Mouse (Mus musculus) heart, postnatal 14 days (tissue): ENCODE measurements around the gene Aasdh. TPM values are rescaled to one million over a fixed set of nuclear protein-coding genes. Genes with fewer than 3 reads are reported as not detected.
"Not testable (repeated sequence)": the region's sequence is repeated elsewhere in the genome, so short reads cannot be mapped to it uniquely, and the experiment has no call there.

Experiments used
- DNase-seq, 2 experiments: peaks; one replicate each; pipeline ENCODE4 v3.0.0; 2021 to 2022
- intact Hi-C: fragments of 180-260 bp; cut with DNase I; formaldehyde crosslinking; loops from one replicate; pipeline ENCODE4 v1.15.1; 2025
- total RNA-seq, 2 experiments: library from RNA; stranded (reverse); gene quantifications; 2 replicates each; pipeline ENCODE4 v1.2.3; 2021

Gene Aasdh
- total RNA-seq, 2 experiments from 2014 or later: 12.8 to 13.6 TPM

DNA sequence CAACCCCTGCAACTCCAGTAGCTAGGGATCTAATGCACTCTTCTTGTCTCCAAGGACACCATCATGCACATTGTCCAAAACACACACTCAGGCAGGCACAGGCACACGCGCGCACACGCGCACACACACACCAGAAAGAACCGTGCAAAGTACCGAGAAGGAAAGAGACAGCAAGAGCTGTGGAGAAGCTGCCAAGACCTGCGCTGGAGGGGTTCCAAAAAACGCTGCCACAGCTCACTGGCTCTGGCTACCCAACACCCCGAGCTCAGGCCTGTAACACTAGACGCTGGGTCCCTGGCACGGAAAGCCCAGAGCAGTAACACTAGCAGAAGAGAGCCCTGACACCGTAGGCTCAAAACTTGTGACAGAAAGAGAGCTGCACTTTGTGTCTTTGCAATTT lies 18.1 kb upstream of the Aasdh start:
- peak; percentile 68 to 78 for DNase-seq
- intact Hi-C loops: no loop called here

DNA sequence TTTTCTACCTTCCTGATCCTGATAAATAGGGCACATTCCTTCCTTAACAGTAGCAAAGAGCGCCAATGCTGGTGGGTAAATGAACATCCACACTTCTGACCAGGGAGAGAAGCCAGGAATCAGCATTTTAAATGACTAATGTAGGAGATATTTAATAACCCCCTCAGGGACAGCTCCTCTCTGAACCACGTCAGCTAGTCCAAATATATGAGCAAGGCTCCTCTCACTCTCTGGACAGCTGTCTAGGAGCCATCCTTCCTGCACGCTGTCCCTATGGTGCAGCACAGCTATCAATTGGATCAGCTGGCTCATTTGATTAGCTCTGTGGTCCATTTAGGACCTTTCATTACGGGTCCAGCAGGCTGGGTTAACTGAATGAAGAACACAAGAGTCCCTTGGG lies 17.5 kb upstream of the Aasdh start:
- intact Hi-C loops: no loop called here

DNA sequence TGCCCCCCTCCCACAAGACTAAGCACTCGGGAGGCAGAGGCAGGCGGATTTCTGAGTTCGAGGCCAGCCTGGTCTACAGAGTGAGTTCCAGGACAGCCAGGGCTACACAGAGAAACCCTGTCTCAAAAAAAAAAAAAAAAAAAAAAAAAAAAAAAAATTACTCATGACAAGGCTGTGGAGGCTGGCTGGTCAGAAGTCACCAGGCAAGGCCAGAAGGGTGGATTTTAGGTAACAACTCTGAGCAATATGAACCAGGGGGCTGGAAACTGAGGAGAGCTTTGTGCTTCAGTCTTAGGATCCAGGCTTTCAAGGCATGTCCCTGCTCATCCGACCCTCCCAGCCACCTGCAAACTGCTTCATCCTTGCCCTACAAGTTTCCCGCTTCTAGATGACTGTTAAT lies 7.2 kb upstream of the Aasdh start:
- intact Hi-C loops, DNase-seq: not testable (repeated sequence)

More for the DNA sequence above, 17.5 kb upstream of the Aasdh start:
- no peak for DNase-seq

DNA sequence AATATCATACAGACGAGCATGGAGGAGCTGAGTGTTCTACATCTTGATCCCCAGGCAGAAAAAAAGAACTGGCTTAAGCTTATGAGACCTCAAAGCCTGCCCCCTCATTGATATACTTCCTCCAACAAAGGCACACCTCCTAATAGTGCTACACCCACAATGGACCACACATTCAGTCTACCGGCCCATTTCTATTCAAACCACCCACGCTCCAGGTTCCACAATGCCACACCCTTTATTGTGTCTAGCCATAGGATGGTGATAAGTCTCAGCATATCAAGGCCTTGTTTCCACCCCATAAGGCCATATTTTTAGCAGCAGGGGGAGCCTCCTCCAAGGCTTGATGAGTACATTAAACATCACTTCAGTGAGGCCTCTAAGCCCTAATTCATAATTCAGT lies 5.5 kb upstream of the Aasdh start:
- intact Hi-C loops: no loop called here

DNA sequence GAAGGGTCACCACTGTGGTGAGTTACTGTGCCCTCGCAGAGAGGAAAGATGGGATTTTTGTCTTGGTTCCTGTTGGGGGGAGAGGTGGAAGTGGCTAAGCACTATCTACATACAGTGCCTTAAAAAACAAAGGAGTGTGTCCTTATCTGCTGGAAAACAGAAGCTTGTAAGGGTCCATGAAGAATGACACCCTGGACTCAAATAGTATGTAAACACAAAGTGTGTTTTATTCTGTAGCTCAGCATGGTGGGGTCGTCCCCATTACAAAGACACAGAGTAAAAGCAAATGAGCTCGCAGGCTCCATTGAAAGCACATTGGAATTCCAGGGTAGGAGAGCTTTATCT lies 813 bp upstream of the Aasdh start:
- no peak for DNase-seq
- intact Hi-C loops: loop anchor here (2.0 to 5.0 kb wide), 2 partner anchors 43 to 66 kb away; partner anchors contain the start of gene Srp72

More for the DNA sequence above, 5.5 kb upstream of the Aasdh start:
- DNase-seq: no peak

DNA sequence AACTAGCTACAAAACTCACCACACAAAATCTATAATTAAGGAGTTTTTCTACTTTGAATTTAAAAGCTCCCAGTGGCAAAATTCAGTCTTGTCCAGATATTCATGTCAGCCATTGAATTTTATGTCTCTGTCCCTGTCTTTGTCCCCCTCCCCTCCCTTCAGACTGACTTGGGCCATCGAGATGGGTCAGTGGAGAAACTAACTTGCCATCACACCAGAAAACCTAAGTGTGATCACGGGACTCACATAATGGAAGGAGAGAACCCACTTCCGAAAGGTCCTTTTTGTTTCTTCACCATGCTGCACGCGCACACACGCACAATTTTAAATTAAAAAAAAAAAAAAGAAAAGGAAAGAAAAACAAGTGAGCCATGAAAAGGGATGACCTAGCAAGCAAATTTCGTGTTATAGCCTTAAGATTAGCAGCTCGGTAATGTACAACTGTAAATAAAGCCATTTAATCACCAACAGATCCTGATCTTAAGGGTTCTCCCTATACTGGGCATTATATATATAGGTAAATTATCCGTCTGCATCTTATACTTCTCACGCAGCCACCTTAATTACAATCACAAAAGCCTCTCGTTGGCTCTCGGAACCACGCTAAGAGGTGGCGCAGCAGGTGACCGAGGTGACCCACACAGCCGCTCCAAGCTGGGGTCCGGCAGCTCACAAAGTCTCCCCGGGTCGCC lies 455 bp downstream of the Aasdh start:
- intact Hi-C loops: loop anchor here (5.0 kb wide), 1 partner anchor 67 kb away; the partner anchor contains the start of gene Srp72
- DNase-seq: no peak

DNA sequence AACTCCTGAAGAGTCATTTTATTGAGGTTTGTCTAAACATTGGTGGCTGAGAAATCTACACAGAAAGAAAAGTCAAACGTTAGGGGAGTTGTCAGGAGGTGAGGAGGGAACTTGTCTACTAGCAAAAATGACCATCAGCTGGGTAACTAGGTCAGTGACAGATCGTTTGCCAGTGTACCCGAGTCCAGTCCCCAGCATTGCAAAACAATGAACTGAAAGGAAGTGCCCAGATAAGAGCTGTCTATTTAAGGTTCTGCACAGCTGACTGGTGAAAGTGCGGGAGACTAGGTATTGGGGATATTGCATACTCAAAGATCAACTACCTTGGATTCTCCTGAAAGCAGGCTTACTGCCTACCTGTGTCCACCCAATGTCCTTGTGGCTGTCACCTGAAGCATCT lies 3.2 kb downstream of the Aasdh start:
- intact Hi-C loops: no loop called here

DNA sequence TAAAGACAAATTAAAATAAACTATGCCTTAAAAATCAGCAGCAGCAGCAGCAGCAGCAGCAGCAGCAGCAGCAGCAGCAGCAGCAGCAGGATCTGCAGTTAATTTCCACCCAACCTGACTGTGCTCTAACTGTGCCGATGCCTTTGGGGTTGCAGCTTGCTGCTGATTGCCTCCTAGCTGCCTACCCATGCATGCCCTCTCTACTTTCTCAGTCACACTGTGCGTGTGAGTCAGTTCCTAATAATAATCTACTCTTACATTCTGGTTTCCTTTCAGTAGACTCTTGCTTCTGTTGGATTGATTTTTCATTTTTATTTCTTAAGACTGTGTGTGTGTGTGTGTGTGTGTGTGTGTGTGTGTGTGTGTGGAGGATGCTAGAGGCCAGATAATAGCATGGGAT lies 12.2 kb downstream of the Aasdh start:
- intact Hi-C loops: no loop called here
- DNase-seq: no peak

More for the DNA sequence above, 3.2 kb downstream of the Aasdh start:
- no peak for DNase-seq

DNA sequence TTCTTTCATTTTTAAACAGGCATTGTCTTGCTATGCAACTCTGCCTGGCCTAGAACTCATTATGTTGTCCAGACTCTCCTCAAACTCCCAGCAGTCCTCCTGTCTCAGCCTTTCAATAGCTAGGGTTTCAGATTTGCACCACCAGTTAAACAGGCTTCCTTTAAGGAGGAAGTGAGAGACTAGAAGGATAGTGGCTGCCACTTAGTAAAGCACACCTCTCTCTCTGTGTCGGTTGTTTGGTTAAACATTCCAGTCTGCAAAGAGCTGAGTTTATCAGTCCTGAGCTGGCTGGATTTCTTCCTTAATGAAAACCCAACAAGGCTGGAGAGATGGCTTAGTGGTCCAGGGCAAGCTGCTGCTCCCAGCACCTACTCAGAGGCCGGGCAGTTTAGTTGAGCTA lies 12.7 kb downstream of the Aasdh start:
- no peak for DNase-seq
- intact Hi-C loops: no loop called here

DNA sequence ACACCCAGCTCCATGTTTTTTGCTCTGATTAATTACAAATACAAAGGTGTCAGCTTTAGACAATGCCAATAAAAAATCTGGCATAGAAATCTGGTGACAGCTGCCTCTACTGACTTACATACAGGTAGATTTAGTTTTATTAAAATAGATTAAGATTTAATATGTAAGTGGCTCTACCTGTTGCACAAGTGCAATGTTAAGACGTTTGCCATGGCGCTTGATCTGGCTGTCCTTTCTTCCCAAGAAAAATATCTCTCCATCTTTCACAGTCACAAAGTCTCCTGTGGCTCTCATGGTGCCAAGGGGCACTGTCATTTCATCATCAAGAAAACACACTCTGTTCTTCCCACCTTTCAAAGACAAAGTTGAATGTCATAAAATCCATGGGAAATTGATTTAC lies 18.3 kb downstream of the Aasdh start:
- DNase-seq: no peak
- intact Hi-C loops: no loop called here

DNA sequence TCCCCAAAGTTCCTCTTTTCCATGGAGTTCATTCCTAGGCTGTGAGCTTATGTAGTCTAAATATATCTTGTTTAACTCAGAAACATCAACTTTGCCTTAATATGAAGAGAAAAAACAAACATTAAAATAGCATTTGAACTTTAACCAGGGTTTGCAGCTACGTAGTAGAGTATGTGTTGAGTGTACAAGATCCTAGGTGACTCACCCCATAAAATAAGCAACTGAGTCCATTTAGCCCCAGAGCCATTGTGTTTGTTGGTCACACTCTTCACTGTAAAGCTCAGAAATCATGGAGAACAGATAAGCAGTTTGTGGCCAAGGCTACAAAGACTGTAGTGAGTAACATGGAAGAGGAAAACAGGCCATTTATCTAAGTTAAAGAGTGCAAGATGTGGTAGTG lies 21.2 kb downstream of the Aasdh start:
- no peak for DNase-seq
- intact Hi-C loops: no loop called here

DNA sequence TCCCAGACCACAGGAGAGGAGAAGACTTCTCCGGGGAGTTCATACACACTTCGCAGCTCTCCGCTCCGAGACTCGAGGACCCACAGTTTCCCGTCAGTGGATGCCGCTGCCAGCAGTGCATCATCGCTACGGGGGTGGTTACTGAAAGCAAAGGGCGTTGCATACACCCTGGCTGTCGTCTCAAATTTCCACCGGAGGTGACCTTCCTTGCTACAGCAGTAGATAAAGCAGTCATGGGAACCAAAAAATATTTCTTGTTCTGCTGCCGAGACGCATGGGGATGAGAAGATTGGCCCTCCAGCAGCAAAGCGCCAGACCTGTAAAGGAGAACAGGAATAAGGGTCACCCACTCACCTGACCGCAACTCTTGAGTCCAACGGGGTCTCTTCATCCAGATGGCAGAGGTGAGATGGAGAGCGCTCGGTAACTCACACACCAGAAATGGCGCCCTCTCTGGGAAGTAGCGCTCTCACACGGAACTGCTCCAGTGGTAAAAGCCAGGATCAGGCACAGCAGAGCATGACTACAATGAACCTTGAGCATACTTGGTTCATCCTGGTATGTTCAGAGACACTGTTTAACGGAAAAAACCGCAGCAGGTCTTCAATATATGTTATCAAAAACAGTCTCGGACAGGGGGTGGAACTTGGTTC lies 29.1 kb downstream of the Aasdh start:
- peak; percentile 28 to 55 for DNase-seq
- intact Hi-C loops: no loop called here

DNA sequence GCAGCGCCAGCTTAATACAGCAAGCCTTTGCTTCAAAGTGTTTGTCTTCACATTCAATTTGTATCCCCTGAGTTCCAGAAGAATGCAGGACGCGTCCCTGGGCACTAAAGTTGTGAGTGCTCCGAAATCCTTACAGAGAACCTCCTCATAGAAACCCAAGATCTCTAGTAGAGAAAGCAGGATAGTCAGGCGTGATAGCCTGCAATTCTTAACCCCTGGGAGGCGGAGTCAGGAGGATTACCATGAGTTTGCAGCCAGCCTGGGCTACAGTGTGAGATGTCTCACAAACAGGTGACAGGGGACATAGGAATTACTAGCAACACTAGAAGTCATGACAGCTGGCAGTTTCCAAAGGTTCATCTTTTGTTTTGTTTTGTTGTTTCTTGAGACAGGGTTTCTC lies 35.8 kb downstream of the Aasdh start:
- no peak for DNase-seq
- intact Hi-C loops: no loop called here

DNA sequence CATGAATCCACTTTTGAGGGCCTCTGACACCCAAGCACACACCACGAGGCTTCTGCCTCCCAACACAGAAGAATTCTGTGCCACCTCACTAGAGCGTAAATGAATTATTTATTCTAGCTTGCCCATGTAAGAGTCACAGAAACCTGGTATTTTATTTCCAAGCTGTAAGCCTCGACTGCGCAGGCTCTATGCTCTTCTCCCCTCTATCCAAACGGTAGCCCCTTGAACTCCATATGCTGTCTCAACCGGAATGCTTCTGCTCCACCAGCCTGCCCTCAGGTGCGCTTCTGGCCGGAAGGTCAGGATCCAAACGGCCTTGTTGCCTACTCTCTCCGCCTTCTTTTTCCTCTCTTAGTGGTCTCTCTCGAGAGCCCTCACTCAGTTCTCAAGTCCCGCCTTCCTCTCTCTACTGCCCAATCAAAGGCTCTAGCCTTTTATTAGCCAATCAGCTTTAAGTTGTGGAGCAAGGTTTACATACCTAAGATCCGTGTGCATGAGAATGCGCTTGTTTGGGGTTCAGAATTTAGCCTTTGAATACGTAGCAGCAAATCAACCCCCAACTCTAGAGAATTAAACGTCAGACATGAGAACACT lies 36.5 kb downstream of the Aasdh start:
- intact Hi-C loops: no loop called here
- peak in 1 of 2 experiments; percentile 38 for DNase-seq

DNA sequence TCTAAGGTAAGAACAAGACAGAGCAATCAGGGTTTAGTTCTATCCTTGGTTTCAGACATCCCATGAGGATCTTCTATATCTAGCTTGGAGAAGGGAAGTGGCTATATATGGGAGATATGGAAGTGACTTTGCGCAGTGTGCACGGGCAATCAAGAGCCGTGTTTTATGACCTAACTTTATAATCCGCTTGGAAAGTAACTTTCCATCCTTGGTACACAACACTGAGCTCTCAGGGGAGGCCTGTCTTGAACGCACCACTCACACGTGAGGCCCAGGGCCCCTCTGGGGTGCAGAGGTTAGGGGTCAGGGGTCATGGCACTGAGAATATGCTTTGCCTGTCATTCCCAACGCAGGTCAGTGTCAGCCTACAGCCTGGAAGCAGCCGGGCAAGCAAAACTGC lies 38.5 kb downstream of the Aasdh start:
- DNase-seq: no peak
- intact Hi-C loops: no loop called here

DNA sequence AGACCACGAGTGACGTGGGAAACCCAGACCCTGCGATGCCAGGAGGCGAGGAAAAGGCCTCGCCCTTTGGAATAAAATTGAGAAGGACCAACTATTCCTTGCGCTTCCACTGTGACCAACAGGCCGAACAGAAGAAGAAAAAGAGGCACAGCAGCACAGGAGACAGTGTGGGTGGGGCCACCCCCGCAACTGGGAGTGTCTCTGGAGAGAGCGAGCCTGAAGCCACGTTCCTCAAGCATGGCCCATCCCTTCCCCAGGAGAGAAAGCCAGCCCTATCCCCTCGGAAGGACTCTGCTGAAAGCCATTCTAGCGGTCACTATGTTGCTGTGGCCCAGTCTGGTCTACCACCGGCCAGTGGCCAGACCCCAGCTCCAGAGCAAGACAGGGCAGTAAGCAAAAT lies 46.9 kb downstream of the Aasdh start:
- intact Hi-C loops: no loop called here
- DNase-seq: no peak

DNA sequence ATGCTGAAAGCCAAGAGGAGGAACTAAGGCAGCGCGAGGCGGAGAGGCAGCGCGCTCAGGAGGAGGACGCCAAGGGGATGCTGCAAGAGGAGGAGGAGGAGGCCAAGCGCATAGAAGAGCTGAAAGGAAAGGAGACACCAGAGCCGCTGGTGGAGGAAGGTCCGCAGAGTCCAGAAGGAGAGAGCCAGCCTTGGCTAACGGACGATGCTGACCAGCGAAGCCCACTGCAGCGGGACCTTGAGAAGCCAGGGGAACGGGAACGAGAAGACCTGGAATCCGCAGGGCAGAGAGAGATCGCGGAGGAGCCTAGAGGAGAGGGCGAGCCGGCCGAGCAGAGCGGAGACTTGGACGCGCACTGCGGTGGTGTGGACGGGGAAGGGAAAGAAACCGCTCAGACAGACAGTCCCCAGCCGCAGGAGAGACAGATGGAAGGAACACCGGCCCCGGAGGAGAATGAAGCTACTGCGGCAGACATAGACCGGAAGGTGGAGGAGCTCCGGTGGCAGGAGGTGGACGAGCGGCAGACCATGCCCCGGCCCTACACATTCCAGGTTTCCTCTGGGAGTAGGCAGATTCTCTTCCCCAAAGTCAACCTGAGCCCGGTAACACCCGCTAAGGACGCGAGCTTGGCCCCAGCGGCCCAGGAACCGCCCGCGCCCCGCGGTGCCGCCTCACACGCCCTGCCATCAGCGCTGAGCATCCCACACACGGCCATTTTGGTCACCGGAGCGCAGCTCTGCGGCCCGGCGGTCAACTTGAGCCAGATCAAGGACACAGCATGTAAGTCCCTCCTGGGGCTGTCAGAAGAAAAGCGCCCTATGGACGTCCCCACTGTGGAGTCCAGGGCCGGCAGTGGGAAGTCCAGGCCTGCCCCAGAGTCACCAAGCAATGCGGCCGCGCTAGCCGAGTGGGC lies 48.0 kb downstream of the Aasdh start:
- intact Hi-C loops: no loop called here
- DNase-seq: peak in 1 of 2 experiments; percentile 9

DNA sequence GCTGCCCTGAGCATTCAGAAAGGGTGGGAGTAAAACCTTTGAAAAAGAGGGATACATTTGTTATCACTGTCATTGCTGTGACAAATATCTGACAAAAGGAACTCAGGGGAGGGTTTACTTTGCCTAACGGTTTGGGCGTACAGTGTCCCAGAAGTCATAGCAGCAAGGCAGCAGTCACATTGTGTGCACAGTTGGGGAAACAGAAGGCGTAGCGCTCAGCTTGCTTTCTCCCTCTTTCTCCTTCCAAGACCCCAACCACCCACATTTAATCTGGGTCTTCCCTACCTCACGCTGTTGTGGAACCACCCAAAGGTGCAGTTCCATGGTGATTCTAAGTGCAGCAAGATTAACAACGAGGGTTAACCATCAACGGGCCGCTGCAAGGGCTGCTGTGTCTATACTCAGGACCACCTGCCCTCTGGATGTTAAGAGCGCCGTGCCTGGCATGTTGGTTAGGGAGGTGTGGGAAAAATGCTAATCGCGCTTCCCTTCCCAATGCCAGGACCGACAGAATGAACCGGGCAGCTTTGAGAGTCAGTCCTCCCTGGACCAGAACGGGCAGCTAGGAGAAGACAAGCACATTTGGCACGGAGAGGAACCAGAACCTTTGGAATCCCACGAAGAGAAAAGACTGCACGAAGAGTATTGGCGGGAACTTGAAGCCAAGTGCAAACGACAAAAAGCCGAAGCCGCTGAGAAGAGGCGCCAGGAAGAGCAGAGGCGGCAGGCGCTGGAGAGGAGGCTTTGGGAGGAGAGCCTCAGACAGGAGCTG lies 49.3 kb downstream of the Aasdh start:
- DNase-seq: no peak
- intact Hi-C loops: no loop called here

DNA sequence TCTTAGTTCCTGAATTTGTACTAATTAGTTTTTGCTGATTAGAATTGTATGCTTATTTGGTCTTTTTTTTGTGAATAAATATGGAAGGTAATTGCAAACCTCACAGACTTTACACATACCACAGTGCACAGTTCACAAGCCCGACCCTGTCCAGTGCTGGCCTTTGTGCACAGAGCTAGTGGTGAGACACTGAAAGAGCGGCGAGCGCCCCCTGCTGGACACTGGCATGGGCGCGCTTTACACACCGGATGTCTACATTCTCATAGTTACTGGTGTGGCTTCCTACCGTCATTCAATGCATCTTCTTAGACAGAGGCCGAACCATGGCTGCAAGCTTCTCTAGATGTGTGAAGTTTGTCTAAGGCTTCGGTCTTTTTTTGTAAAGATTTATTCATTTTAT lies 51.8 kb downstream of the Aasdh start:
- DNase-seq: peak; percentile 82 to 83
- intact Hi-C loops: no loop called here

DNA sequence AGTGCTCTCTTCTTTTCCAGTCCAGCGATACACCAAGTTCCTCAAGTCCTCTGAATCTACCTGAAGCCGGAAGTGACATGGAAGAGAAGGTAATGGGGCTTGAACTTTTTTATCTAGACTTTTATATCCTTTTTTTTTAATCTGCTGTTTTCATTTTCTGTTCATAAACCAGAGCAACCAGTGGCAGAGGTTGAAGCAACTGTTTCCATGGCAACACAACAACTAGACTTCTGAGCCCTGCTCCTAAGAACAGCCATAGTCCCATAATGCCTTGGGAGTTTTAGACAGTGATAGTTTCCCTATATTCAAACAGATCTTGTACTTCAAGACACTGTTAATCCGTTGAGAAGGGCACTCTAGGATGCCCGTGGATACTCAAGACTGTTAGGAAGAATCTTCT lies 54.0 kb downstream of the Aasdh start:
- intact Hi-C loops: no loop called here
- no peak for DNase-seq
